Mouse (Mus musculus): ENCODE results near the gene Cd68.

The Cd68 gene

DNA sequence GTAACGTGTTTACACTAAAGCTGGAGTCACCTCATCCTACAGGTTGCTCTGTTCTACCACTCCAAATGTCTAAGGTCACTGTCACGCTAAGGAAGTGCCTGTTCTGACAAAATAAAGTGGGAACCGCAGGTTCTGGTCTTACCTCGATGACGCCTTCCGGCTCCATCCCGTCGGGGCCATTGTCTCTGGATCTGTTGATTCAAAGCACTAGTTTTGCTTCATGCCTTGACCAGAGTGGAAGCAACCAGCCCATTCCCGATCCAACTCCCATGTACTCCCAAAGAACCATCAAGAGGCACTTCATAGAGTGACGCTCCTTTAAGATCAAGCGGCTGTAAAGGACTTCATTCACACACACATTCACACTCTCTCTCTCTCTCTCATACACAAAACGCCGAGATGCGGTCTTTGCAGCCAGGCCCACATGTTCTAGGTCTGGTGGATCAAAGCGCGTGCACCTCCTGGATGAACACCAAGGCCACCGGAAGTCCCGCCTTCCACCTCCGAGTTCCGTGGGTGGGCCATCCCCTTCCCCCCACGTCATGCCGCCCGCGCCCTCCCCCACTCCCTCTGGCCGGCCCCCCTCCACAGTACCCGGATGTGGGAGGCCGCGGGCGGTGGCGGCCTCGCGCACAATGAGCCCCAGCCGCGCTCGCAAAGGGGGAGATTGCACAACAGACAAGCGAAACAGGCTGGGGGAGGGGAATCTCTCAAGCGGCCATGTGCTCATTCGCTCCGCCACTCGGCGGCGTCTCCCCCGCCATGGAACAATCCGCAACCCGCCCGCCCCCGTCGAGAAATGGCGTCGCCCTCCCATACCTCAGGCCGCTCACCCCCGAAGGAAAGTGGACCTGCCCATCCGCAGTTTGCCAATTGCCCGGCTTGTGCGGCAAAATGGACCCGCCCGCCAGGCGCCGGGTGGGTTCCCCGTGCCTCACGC, 5.1 kb upstream of the Cd68 start:
- in situ Hi-C loops (cut with MboI, MseI) = loop anchor here in 1 of 2 experiments (5.0 kb wide), 1 partner anchor 569 kb away; no protein-coding TSS in a partner anchor

DNA sequence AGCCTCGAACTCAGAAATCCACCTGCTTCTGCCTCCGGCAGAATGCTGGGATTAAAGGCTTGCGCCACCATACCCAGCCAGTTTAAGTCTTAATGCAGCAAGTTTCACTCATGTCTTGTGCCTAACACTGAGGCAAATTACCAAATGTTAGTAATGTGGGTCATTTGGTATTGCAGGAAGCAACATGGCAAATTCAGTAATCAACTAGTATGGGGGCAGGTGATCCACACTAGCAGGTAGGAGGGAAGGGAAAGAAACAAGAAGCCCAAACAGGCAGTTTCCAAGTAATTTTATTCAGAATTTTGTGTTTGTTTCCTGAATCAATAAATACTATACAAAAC, 682 bp upstream of the Cd68 start:
- in situ Hi-C loops (cut with MboI, MseI) = no loop called here

DNA sequence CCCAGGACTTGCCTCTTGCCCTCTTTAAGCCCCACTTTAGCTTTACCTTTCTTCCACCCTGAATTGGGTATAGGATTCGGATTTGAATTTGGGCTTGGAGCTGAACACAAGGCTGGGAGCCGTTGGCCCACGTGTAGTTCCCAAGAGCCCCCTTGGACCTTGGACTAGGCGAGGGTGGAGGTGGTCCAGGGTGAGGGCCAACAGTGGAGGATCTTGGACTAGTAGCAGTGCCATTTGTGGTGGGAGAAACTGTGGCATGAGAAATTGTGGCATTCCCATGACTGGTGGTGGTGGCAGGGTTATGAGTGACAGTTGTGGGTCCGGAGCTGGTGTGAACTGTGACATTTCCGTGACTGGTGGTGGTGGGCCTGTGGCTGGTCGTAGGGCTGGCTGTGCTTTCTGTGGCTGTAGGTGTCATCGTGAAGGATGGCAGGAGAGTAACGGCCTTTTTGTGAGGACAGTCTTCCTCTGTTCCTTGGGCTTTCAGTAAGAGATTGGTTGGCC, 444 bp downstream of the Cd68 start:
- in situ Hi-C loops (cut with MboI, MseI) = no loop called here

DNA sequence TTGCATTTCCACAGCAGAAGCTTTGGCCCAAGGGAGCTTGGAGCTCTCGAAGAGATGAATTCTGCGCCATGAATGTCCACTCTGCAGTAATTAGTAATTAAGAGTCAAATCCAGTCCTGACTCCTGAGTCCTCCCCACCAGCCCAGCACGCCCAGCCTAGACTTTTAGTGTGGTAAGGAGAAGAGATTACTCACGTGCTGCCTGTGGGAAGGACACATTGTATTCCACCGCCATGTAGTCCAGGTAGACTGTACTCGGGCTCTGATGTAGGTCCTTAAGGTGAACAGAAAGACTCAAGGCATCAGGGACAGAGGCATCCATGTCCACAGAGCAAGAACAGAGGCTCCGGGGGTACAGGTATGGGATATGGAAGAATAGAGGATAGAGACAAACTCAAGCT, 1.1 kb downstream of the Cd68 start:
- in situ Hi-C loops (cut with MboI, MseI) = no loop called here

DNA sequence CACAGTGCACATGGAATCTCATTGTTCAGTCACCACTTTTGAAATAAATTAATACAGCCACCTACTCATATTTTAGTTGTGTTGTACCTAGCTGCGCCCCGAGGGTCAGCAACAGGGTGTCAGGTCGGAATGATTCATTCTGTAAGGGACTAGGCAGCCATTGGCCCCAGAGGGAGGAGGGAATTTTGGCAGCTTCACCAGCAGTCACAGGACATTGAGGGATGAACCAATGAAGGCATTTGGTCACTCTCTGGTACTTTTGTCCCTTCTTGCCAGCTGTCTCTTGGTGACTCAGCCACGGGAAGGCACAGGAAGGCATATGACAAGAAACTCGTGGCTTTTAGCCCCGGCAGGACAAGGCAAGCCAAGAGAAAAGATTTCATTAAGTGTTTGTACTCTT, 2.2 kb downstream of the Cd68 start:
- in situ Hi-C loops (cut with MboI, MseI) = no loop called here

DNA sequence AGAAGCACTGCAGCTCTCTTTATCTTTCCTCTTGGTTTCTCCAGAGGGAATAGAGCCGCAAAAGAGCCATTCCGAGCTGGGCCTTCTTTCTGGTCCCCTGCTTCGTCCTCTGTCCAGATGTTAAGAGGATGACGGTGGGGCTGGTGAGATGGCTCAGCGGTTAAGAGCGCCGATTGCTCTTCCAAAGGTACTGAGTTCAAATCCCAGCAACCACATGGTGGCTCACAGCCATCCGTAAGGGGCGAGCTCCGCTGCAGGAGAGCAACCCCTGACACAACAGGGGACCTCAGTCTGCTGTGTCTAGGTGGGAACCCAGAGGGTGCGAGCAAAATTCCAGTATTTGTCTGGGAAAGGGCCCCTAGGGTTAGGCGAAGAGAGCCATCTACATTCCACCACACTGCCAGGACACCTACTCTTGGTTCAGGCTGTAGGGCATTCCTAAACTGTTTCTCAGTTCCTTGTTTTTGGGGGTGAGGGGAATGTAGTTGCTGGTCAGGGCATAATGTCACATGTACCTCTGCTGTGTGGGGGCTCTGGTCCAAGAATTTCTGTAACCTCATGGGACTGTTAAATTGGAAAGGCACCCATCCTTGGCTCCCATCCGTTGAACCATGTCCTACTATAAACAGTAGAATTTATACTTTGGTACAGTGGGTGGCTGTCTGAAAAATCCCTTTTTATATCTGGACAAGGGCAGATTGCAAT, 2.8 kb downstream of the Cd68 start:
- in situ Hi-C loops (cut with MboI, MseI) = no loop called here

DNA sequence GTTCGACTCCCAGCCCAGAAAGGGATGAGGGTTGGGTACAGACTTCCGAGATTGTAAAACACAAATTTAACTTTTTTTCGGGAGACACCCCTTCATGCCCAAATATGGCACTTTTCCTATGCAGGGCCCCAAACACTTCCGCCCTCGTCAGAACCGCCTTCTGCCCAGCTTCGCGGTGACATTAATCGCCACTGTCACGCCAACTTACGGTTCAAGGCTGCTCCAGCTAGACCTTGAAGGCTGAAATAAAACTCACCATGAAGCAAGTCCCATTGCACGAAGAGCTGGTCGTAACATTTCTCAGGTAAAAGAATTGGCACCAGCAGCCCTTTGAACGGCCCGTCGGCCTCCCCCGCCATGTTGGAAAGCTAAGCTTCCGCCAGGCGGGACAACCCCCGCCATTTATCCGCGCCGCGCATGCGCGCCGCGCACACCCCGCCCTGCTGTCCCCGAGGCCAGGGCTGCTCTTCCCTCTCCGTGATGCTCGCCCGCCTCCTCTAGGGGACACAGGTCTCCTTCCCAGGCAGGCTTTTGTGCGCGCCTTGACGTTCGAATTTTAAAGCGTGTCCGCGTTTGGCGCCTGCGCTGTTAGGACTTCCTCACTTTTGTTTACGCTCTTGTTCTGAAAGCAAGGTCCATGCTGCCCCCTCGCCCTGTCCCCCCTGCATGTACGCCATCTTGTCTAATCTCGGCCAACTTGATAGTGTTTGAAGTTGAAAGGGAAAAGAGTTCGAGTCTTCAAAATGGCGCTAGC, 3.6 kb downstream of the Cd68 start, which contains the start of gene Mpdu1:
Mpdu1 (minus strand) TSS at position 430 of the 754 bp plus-strand sequence.
- in situ Hi-C loops (cut with MboI, MseI) = no loop called here

DNA sequence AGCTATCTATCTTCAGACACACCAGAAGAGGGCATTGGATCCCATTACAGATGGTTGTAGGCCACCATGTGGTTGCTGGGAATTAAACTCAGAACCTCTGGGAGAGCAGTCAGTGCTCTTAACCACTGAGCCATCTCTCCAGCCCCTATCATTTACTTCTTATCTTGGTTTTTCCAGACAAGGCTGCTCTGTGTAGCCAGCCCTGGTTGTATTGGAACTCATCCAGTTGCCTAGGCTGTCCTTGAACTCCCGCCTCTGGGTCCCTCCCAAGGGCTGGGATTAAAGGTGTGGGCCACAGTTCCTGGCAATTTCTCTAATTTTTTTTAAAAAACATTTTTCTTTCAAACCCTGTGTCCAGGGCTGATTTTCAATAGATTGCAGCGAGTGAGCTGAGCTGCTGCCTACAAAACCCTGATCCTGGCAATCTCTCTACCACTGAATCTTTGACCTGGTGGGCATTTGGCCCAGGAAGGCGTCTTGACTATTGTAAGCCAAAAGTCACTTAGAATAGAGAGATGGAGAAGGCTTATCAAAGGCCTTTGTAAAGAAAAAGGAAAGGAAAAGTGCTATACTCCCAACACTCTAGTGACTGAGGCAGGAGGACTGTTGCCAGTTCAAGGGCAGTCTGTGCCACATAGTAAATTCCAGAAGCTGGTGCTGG, 4.6 kb downstream of the Cd68 start:
- in situ Hi-C loops (cut with MboI, MseI) = no loop called here

DNA sequence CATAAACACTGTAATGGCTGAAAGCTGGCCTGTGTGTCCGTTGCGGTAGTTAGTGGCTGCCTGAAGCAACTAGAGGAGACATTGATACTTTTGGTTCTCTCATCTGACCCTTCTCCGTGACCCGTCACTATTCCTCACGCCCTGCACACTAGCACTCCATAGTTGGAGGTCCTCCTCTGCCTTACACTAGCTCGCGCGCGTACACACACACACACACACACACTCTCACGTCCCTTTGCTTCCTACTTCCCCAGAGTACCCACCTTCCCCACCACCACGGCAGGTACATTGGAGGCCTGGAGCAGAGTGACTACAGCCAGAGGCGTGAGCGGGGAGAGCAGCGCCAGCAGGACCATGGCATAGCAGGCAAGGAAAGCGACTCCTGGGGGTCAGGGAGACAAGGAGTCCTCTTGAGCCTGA, 8.5 kb downstream of the Cd68 start:
- in situ Hi-C loops (cut with MboI, MseI) = no loop called here

DNA sequence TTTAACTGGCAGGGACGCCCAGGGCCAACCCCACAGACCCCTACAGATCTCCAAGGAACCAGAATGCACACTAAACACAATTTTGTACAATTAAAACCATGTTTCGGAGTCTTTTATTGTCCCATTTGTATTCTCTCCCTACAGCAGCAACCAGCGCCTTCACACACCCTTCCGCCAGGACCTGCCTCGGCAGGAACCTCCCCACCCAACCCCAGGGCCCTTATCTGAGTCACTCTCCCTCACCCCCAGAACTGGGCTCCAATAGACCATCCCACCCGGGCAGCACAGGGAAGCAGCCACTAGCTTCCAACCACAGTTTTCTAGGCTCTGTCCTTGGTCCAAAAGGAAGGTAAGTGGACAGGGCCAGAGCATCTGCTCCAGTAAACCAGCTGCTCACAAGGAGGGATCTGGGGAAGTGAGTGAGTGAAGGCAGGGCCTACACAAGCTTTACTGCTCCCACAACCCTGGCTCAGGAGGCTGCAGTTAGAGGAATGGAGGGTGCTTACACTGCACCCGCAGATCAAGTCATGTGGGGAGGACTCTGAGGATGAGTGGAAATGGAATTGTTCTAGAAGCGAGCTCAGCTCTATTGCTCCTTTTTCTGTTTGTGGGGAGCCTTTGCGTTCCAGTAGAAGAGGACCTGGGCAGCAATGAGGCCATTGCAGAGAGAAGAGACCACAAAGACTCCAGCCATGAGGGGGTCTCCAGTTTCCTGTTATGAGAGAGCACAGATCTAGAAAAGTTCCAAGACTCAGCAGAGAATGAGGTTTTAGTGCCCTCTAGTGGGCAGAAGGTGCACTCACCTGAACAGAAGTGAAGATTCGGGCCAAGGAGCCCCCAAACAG, 9.1 kb downstream of the Cd68 start:
- in situ Hi-C loops (cut with MboI, MseI) = no loop called here

DNA sequence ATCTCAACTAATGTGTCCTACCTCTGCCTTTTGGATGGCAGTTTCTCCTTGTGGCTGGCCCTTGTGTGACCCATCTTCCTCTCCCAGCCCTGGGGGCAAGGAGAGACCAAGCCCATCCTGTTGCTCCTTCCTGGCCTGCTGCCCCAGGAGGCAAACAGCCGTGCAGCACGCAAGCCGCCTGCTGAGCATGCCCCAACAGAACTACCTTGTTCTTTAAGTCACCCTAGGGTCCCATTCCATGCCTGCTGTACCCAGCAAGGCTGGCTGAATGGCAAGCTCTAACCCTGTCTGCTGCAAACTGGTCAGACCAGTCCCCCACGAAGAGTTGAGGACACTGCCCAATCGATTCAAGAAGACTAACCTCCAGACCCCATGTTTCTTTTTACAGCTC, 9.9 kb downstream of the Cd68 start:
- in situ Hi-C loops (cut with MboI, MseI) = no loop called here

DNA sequence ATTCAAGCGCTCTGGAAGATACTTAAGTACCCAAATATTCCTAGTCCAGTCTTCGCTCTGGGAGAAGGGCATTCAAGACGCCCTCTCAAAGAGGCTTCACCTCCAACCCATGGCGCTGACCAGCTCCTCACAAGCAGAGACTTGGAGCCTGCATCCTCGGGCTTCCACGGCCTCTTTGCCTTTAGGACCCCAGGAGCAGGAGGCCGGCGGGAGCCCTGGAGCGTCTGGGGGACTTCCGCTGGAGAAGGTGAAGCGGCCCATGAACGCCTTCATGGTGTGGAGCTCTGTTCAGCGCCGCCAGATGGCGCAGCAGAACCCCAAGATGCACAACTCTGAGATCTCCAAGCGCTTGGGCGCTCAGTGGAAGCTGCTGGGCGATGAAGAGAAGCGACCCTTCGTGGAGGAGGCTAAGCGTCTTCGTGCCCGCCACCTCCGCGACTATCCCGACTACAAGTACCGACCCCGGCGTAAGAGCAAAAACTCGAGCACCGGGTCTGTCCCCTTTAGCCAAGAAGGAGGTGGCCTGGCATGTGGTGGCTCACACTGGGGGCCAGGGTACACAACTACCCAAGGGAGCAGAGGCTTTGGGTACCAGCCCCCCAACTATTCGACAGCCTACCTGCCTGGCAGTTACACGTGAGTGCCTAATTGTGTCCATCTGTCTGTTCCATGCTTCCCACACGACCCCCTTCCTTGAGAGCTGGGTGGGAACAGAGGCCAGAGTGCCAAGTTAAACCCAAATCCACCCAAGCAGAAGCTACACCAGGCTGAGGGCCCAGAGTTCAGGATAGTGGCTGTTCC, 10.5 kb downstream of the Cd68 start, which contains the start of gene Sox15:
Sox15 (plus strand) TSS at position 51 of the 801 bp plus-strand sequence.
- in situ Hi-C loops (cut with MboI, MseI) = no loop called here

DNA sequence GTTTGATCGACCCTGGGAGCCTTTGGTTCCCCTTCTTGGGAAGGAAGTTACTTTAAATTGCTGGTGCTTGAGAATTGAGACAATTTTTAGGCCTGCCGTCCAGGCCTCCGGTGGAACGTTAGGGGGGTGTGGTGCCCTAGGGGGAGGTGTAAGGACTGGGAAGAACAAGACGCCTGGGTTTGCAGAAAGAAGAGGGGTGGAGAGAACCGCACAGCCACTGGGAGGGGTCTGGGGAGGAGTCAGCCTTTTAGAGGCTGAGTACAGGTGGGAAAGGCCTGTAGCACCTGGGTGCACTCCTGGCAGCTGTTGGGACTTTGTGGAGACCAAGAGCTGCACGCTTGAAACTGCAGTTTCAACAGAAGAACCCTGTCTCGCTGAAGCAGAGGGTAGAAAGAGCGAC, 11.2 kb downstream of the Cd68 start:
- in situ Hi-C loops (cut with MboI, MseI) = no loop called here

DNA sequence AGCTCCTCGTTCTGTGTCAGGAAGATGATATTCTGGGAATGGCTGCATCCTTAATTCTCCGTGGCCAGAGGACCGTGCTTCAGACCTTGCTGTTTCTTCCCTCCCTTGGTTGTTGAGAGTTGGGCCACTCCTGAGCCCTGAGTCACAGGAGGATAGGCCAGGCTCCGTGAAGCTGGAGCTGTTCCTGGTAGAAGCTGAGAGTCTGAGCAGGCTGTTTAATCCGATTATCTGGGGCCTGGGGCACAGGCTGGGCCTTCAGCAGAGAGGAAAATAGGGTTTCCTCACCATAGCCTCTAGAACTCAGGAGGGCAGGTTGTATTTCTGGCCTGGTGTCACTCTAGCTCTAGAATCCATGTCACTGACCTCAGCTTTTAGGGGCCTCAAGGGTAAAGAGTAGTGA, 12.6 kb downstream of the Cd68 start:
- in situ Hi-C loops (cut with MboI, MseI) = no loop called here

DNA sequence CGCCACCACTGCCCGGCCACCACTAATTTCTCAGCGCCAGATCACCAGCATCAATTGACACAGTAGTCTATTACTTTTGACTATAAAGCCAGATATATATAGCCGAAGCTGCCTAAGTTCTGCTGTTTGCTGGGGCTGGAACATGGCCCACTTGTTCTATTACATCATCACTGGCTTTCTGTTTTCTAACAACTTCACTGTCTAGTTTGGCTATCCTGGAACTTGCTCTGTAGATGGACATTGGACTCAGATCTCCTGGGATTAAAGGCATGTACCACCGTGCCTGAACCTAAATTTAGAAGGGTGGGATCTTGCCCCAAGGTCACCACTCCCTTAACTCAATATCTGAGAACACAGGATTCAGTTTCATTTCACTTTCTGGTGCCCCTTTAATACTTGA, 20.1 kb downstream of the Cd68 start:
- in situ Hi-C loops (cut with MboI, MseI) = loop anchor here in 1 of 2 experiments (25.0 kb wide), 1 partner anchor 1341 kb away; the partner anchor contains the start of gene C1qbp

DNA sequence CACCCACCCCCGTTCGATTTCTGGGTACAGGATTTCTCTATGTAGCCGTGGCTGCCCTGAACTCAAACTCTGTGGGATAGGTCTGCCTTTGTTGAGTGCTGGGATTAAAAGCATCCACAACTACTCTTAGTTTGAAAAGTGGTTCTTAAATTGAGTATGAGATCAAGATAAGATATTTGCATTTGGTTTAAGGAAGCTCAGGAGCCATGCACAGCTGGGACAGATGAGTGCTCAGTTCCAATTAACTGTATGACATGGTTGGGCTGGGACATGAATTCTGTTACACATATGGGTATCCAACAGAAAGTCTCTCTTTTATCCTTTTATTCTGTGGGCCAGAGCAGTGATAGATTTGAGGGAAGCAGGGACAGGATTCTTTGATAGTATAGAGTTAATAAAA, 30.5 kb downstream of the Cd68 start:
- in situ Hi-C loops (cut with MboI, MseI) = loop anchor here in 1 of 2 experiments (25.0 kb wide), 1 partner anchor 1352 kb away; the partner anchor contains the start of gene C1qbp

DNA sequence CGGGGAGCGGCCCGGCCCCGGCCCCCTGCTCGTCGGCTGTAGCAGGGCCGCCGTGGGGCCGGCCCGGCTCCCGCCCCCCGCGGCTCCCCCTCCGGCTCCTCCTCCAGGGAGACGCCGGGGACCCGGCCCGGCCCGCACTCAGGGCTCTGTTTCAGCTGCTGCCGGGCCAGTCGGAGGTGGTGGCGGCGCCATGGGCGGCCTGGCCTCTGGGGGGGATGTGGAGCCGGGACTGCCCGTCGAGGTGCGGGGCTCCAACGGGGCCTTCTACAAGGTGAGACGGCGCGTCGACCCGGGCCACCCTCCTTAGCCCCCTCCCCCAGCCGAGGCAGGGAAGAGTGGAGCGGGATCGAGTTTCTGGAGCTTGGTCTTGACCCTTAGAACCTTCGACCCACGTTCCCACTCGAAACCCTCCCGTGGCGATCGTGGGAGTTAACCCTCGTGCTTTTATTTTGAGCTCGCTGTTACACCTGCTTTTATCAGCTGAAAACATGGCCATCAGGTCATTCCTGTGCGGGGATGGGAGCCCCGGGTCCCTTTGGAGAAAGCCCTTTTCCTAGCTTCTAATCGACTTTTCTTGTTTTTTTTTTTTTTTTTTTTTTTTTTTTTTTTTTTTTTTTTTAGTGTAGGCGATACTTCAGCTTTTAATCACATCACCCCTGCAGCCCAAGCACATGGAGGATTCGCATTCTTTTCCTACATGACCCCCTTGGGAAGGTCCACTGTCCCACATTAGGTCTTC, 32.7 kb downstream of the Cd68 start:
- in situ Hi-C loops (cut with MboI, MseI) = loop anchor here in 1 of 2 experiments (25.0 kb wide), 1 partner anchor 1354 kb away; the partner anchor contains the start of gene C1qbp

All from T-helper 17 cell (primary cell).